Mouse (Mus musculus) limb, embryonic 12.5 days (tissue): Measurements from ENCODE around the gene Fbxl15. TPM values are rescaled to one million over a fixed set of nuclear protein-coding genes. Genes with fewer than 3 reads are reported as not detected.

Experiments
- ATAC-seq: fragments of 200-750 bp; cut with Nextera tagmentation; 2 replicates; pipeline ENCODE4 v1.8.0; 2017; ENCODE audit warnings: low read depth, moderate TSS enrichment; ENCODE audit not compliant: insufficient number of reproducible peaks, insufficient read depth, low FRiP score, low TSS enrichment
- H3K27ac ChIP-seq: fragments of 300-500 bp; sonication (generic); 2 replicates; pipeline ENCODE4 v1.5.1; 2016; ENCODE audit warnings: mild to moderate bottlenecking, moderate library complexity
- H3K27me3 ChIP-seq: fragments of 300-500 bp; sonication (generic); 2 replicates; pipeline ENCODE4 v1.6.1; 2016; ENCODE audit warnings: mild to moderate bottlenecking, moderate library complexity
- H3K36me3 ChIP-seq: fragments of 300-500 bp; sonication (generic); 2 replicates; pipeline ENCODE4 v1.6.1; 2016; ENCODE audit warnings: mild to moderate bottlenecking, moderate library complexity
- H3K4me1 ChIP-seq: fragments of 300-500 bp; sonication (generic); replicated peaks from 2 replicates; pipeline ENCODE4 v1.6.1; 2016
- H3K4me2 ChIP-seq: fragments of 300-500 bp; sonication (generic); 2 replicates; pipeline ENCODE4 v1.6.1; 2016; ENCODE audit warnings: mild to moderate bottlenecking, moderate library complexity
- H3K4me3 ChIP-seq: fragments of 300-500 bp; sonication (generic); replicated peaks from 2 replicates; pipeline ENCODE4 v1.5.1; 2016; ENCODE audit warnings: mild to moderate bottlenecking
- H3K9ac ChIP-seq: fragments of 300-500 bp; sonication (generic); replicated peaks from 2 replicates; pipeline ENCODE4 v1.6.1; 2016; ENCODE audit warnings: mild to moderate bottlenecking, moderate library complexity
- H3K9me3 ChIP-seq: fragments of 300-500 bp; sonication (generic); 2 replicates; pipeline ENCODE4 v1.6.1; 2016; ENCODE audit warnings: mild to moderate bottlenecking, moderate library complexity
- WGBS: fragments of 180-500 bp; shearing (Covaris S2); methylation state at CpG from one replicate; pipeline ENCODE4 v1.1.7; 2016; 5-methylcytosine and 5-hydroxymethylcytosine counted together
- polyA plus RNA-seq: library from polyadenylated mRNA; unstranded; fragments of >200 nt; fragmentation: Nextera tagmentation; extraction: Ambion mirVana; gene quantifications from 2 replicates; pipeline ENCODE4 v1.2.1, GENCODE M21; 2016

Fbxl15 gene
- polyA plus RNA-seq, 1 experiment from 2014 or later = 14.3 TPM

- Histone ChIP-seq H3K27ac (0 out of 2 replicates have a peak overlapping the region, but pooled peaks have one; percentile 50), H3K9me3 (no peaks in the 10 kb centered on the region), H3K4me3 (peak overlapping the region; percentile 71), H3K9ac (peak overlapping the region; percentile 77), H3K27me3 (peaks cover 9% of the 10 kb centered on the region; the same call in 1 of the 2 replicates), H3K36me3 (0 out of 2 replicates have a peak, but pooled peaks cover 3% of the 10 kb centered on the region), H3K4me1 (peaks cover 7% of the 10 kb centered on the region), H3K4me2 (peak overlapping the region; percentile 79)
- 0 out of 2 replicates have a peak, but pooled peaks have one; percentile 20 for ATAC-seq
- WGBS = 38% methylated on average over 15 of the region's 15 CpGs
Measured at GRCm38 (mm10) chr19:46337719-46338330, 9.8 kb downstream of the Fbxl15 start.

DNA sequence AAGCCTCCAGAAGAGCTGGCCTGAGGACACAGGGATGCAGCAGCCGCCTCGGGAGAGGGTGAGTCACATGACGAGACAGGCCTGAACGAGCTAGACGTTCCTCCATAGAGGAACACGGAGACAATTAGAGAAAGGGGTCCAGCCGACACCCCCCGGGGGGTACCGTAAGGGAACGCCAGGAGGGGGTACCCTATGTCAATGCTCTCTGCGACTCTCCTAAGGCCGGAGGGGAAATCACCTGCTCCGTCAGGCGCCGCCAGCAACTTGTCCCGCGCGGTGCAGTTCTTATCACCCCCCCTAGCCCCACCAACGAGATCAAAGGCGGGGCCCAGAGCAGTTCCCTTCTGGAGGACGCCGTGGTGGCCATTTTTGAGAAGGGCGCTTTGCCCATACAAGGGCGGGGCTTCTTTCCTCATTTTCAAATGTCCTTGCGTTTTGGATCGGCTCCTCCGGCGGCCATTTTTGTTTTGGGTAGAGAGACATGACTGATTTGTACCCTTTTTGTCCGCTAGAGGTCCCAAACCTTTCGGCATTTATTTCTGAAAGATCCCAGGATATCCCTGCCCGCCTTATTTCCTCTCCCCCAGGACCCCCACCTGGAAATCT is 10.4 kb downstream of the Fbxl15 start, which contains the start of gene Cuedc2:
TSS of gene Cuedc2 (minus strand) at position 372 of the 606 bp plus-strand sequence.
- Histone ChIP-seq H3K4me3 (peak within 1 kb of the TSS; percentile 71), H3K9ac (peak within 1 kb of the TSS; percentile 77), H3K4me1 (peaks cover 7% of the 10 kb centered on the region), H3K9me3 (no peaks in the 10 kb centered on the region), H3K36me3 (no peaks in the 10 kb centered on the region), H3K4me2 (peak within 1 kb of the TSS; percentile 79), H3K27ac (0 out of 2 replicates have a peak within 1 kb of the TSS, but pooled peaks have one; percentile 50), H3K27me3 (peaks cover 9% of the 10 kb centered on the region; the same call in 1 of the 2 replicates)
- WGBS = under 1% methylated on average over 31 of the region's 31 CpGs
- ATAC-seq = peak; percentile 69

GRCm38 (mm10) chr19:46338942-46339286 is 10.9 kb downstream of the Fbxl15 start:
- Histone ChIP-seq H3K4me2 (peak overlapping the region; percentile 39), H3K36me3 (no peaks in the 10 kb centered on the region), H3K27me3 (peaks cover 13% of the 10 kb centered on the region; the same call in 1 of the 2 replicates), H3K4me3 (peak overlapping the region; percentile 71), H3K9ac (no peak overlapping the region), H3K9me3 (no peaks in the 10 kb centered on the region), H3K4me1 (peaks cover 7% of the 10 kb centered on the region), H3K27ac (no peak overlapping the region)
- ATAC-seq = peak; percentile 34; the same call in 1 of the 2 replicates
- WGBS = 54% methylated on average over 6 of the region's 6 CpGs

DNA sequence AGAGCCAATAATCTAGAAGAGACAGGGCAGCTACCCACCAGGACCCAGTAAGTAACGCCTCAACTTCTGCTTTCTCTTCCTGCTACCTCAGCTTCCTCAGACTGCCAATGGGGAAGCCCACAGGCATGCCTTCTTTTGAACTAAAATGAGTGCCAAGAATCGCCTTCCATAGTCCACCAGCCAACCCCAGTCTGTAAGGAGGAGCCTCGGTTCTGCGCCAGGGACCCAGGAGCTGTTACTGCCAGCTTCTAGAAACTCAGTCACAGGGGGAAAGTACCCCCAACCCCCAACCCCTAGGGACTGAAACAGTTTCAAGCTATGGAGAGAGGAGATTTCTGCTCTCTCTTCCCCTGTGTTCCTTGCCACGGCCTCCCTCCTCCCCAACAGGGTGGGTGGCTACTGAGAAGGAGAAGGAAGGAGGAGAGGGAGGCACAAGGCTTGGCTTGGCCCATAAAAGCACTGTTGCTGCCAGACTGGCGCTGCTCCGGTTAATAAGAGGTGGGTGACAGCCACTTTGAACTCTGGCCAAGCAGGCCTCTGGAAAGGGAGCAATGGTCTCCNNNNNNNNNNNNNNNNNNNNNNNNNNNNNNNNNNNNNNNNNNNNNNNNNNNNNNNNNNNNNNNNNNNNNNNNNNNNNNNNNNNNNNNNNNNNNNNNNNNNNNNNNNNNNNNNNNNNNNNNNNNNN is 11.4 kb downstream of the Fbxl15 start:
- no peak overlapping the region for H3K27ac ChIP-seq
- WGBS = 72% methylated on average over 7 of the region's 7 CpGs

DNA sequence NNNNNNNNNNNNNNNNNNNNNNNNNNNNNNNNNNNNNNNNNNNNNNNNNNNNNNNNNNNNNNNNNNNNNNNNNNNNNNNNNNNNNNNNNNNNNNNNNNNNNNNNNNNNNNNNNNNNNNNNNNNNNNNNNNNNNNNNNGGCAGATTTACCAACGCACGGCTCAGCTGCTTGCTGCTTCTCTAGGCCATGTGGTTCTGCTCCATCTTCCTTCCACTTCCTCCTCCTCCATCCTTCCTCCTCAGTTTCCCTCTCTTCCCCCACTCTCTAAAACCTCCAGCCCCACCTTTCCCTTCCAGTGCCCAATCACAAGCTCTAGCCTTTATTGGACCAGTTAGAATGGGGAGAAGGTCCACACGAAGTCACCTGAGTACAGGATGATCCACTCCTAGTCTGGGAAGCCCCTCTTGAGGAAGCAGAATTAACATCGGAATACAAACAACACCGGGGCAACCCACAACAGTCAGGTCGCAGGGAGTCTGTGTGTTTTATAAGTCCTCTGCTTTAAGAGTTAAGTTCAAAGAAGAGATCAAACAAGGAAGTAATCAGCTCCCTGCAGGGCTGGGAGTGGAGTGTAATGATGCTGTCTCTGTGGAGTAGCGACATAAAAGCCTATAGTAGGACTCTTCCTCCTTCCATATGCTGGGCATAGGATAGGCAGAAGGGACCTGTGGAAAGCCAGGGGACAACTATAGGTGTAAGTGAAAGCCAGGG is 16.9 kb downstream of the Fbxl15 start:
- Histone ChIP-seq H3K36me3 (no peaks in the 10 kb centered on the region), H3K27me3 (peaks cover 33% of the 10 kb centered on the region), H3K9ac (no peak overlapping the region), H3K4me3 (no peak overlapping the region), H3K4me1 (peaks cover 10% of the 10 kb centered on the region), H3K9me3 (no peaks in the 10 kb centered on the region), H3K27ac (no peak overlapping the region), H3K4me2 (no peak overlapping the region)
- no peak for ATAC-seq
- 10% methylated on average over 7 of the region's 7 CpGs for WGBS

More for the DNA sequence above, 11.4 kb downstream of the Fbxl15 start:
- Histone ChIP-seq H3K4me1 (peaks cover 7% of the 10 kb centered on the region), H3K9ac (no peak overlapping the region), H3K4me3 (no peak overlapping the region), H3K27me3 (peaks cover 16% of the 10 kb centered on the region; the same call in 1 of the 2 replicates), H3K9me3 (no peaks in the 10 kb centered on the region), H3K4me2 (peak overlapping the region; percentile 39; the same call in 1 of the 2 replicates), H3K36me3 (no peaks in the 10 kb centered on the region)
- ATAC-seq = no peak

DNA sequence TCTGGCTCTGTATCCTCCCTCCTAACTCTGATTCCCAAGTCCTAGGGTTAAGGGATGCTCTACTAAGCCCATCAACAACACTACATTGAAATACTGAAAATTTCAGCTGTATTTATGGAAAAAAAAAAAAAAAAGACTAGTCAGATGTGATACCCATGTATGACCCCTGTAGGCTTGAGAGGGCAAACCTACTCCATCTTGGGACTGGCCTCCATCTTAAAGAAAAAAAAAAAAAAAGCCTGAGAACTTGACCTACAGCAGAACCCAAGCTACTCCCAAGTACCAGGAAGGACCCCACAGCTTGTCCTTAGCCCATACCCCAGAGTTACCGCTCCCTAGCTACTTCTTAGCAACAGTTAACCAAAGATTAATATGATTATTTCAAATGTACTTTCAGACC is 19.2 kb downstream of the Fbxl15 start:
- WGBS = 100% methylated on average over 1 of the region's 1 CpGs
- ATAC-seq = no peak
- peaks cover 15% of the 10 kb centered on the region for H3K4me1 ChIP-seq
- no peak overlapping the region for H3K4me3 ChIP-seq
- no peak overlapping the region for H3K4me2 ChIP-seq
- no peaks in the 10 kb centered on the region for H3K9me3 ChIP-seq
- H3K27ac ChIP-seq = no peak overlapping the region
- H3K36me3 ChIP-seq = no peaks in the 10 kb centered on the region
- H3K9ac ChIP-seq = no peak overlapping the region
- H3K27me3 ChIP-seq = peaks cover 38% of the 10 kb centered on the region

DNA sequence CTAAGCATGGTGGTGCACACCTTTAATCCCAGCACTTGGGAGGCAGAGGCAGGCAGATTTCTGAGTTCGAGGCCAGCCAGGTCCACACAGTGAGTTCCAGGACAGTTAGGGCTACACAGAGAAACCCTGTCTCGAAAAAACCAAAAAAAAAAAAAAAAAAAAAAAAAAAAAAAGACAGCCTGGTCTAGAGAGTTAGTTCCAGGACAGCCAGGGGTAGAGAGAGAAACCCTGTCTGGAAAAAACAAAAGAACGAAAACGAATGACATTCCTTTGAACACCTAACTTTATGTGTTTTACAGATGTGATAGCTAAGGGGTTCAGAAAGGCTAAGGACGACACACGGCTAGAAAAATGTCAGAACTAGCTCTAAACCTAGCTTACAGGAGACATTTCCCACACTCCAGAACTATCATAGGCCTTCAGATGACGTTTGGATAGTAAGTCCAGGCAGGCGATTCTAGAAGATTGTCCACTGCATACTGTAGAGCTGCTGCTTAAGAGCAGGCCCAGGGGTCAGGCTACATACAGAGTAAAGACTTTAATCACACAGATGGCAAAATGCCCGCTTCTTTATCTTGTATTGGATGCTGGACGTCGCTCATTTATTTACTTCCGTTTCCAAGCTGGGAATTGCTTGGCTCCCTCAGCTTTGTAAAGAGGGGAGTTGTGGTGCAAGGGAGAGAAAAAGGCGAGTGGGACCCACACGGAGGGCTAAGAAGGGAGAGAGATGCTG is 20.1 kb downstream of the Fbxl15 start:
- H3K27ac ChIP-seq = peak overlapping the region; percentile 85
- H3K4me1 ChIP-seq = peaks cover 15% of the 10 kb centered on the region
- 33% methylated on average over 14 of the region's 14 CpGs for WGBS
- H3K36me3 ChIP-seq = no peaks in the 10 kb centered on the region
- peaks cover 38% of the 10 kb centered on the region for H3K27me3 ChIP-seq
- peak overlapping the region; percentile 66 for H3K4me3 ChIP-seq
- no peaks in the 10 kb centered on the region for H3K9me3 ChIP-seq
- H3K4me2 ChIP-seq = peak overlapping the region; percentile 85
- ATAC-seq = no peak
- H3K9ac ChIP-seq = peak overlapping the region; percentile 85

- Histone ChIP-seq H3K4me3 (peak overlapping the region; percentile 66), H3K4me1 (peaks cover 15% of the 10 kb centered on the region), H3K4me2 (peak overlapping the region; percentile 85), H3K9me3 (no peaks in the 10 kb centered on the region), H3K9ac (peak overlapping the region; percentile 85), H3K27ac (peak overlapping the region; percentile 85), H3K27me3 (peaks cover 34% of the 10 kb centered on the region), H3K36me3 (no peaks in the 10 kb centered on the region)
- under 1% methylated on average over 77 of the region's 78 CpGs for WGBS
- ATAC-seq = peak; percentile 75
Measured at GRCm38 (mm10) chr19:46348761-46349458, 20.9 kb downstream of the Fbxl15 start.

DNA sequence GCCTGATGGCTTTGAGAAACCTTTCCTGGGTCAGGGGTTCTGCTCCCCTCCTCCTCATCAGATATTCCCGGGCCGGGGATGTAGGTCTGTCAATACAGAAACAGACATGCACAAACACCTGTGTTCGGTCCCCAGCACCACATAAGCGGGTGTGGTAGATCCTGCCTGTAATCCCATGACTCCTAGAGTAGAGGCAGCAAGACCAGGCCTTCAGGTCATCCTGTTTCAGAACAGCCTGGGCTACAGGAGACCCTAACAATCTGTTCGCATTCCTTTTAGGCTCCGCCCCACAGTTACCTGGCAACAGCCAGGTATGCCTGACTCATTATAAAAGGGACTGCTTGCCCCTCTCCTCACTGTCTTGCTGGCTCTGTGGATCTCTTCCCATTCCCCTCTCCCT is 21.6 kb downstream of the Fbxl15 start:
- Histone ChIP-seq H3K4me2 (peak overlapping the region; percentile 85), H3K27me3 (peaks cover 29% of the 10 kb centered on the region), H3K27ac (peak overlapping the region; percentile 85; the same call in 1 of the 2 replicates), H3K9me3 (no peaks in the 10 kb centered on the region), H3K4me1 (peaks cover 15% of the 10 kb centered on the region), H3K36me3 (no peaks in the 10 kb centered on the region), H3K9ac (peak overlapping the region; percentile 85), H3K4me3 (peak overlapping the region; percentile 66)
- 0 out of 2 replicates have a peak, but pooled peaks have one; percentile 40 for ATAC-seq
- WGBS = 27% methylated on average over 6 of the region's 6 CpGs
